Mouse (Mus musculus) embryonic facial prominence, embryonic 13.5 days (tissue): Measurements from ENCODE around the gene Chst3. TPM values are rescaled to one million over a fixed set of nuclear protein-coding genes. Genes with fewer than 3 reads are reported as not detected.
"Not testable (repeated sequence)": the region's sequence is repeated elsewhere in the genome, so short reads cannot be mapped to it uniquely, and the experiment has no call there.

Experiments
- ATAC-seq: fragments of 200-750 bp; cut with Nextera tagmentation; 2 replicates; pipeline ENCODE4 v1.8.0; 2017; ENCODE audit warnings: low read depth; ENCODE audit not compliant: insufficient number of reproducible peaks, insufficient read depth, low FRiP score, low TSS enrichment
- H3K27ac ChIP-seq: fragments of 300-500 bp; sonication (generic); 2 replicates; pipeline ENCODE4 v1.5.1; 2015; ENCODE audit warnings: moderate library complexity, mild to moderate bottlenecking, inconsistent platforms
- H3K27me3 ChIP-seq: fragments of 300-500 bp; sonication (generic); 2 replicates; pipeline ENCODE4 v1.6.1; 2015; ENCODE audit warnings: mild to moderate bottlenecking, inconsistent platforms
- H3K36me3 ChIP-seq: fragments of 300-500 bp; sonication (generic); 2 replicates; pipeline ENCODE4 v1.6.1; 2015; ENCODE audit warnings: mild to moderate bottlenecking, inconsistent platforms
- H3K4me1 ChIP-seq: fragments of 300-500 bp; sonication (generic); 2 replicates; pipeline ENCODE4 v1.6.1; 2015; ENCODE audit warnings: inconsistent platforms
- H3K4me2 ChIP-seq: fragments of 300-500 bp; sonication (generic); 2 replicates; pipeline ENCODE4 v1.6.1; 2015; ENCODE audit warnings: moderate library complexity, mild to moderate bottlenecking, inconsistent platforms
- H3K4me3 ChIP-seq: fragments of 300-500 bp; sonication (generic); 2 replicates; pipeline ENCODE4 v1.5.1; 2015; ENCODE audit warnings: mild to moderate bottlenecking, inconsistent platforms
- H3K9ac ChIP-seq: fragments of 300-500 bp; sonication (generic); 2 replicates; pipeline ENCODE4 v1.6.1; 2015; ENCODE audit warnings: mild to moderate bottlenecking, inconsistent platforms
- H3K9me3 ChIP-seq: fragments of 300-500 bp; sonication (generic); 2 replicates; pipeline ENCODE4 v1.6.1; 2016; ENCODE audit warnings: inconsistent platforms
- WGBS: fragments of 180-500 bp; shearing (Covaris S2); methylation state at CpG from one replicate; pipeline ENCODE4 v1.1.7; 2015; ENCODE audit warnings: mixed read lengths; 5-methylcytosine and 5-hydroxymethylcytosine counted together
- polyA plus RNA-seq: library from polyadenylated mRNA; unstranded; fragments of >200 nt; fragmentation: Nextera tagmentation; extraction: Ambion mirVana; gene quantifications from 2 replicates; pipeline ENCODE4 v1.2.1, GENCODE M21; 2015

Gene Chst3
- polyA plus RNA-seq, 1 experiment from 2014 or later, result 2.7 TPM

DNA sequence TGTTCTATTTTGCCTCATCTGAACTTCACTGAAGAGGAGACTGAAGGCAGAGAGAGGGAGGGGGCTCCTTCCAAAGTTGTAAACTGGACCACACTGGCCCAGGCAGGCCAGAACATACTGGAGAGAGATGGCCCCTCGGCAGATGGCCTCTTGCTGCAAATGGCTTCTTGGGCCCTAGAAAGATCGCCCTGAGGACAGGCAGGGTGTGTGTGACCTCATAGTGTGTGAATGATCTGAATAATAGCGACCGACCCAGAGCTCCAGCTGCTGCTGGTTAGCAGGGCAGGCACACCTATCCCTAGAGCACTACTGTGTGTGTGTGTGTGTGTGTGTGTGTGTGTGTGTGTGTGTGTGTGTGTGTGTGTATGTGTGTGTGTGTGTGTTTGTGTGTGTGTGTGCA is 33.1 kb upstream of the Chst3 start:
- no peaks in the 10 kb centered on the region for H3K27me3 ChIP-seq
- no peak overlapping the region for H3K4me3 ChIP-seq
- H3K27ac ChIP-seq, result no peak overlapping the region
- H3K4me2 ChIP-seq, result no peak overlapping the region
- no peaks in the 10 kb centered on the region for H3K9me3 ChIP-seq
- no peak for ATAC-seq
- no peaks in the 10 kb centered on the region for H3K4me1 ChIP-seq
- H3K36me3 ChIP-seq, result no peaks in the 10 kb centered on the region
- no peak overlapping the region for H3K9ac ChIP-seq
- 56% methylated on average over 4 of the region's 4 CpGs for WGBS

DNA sequence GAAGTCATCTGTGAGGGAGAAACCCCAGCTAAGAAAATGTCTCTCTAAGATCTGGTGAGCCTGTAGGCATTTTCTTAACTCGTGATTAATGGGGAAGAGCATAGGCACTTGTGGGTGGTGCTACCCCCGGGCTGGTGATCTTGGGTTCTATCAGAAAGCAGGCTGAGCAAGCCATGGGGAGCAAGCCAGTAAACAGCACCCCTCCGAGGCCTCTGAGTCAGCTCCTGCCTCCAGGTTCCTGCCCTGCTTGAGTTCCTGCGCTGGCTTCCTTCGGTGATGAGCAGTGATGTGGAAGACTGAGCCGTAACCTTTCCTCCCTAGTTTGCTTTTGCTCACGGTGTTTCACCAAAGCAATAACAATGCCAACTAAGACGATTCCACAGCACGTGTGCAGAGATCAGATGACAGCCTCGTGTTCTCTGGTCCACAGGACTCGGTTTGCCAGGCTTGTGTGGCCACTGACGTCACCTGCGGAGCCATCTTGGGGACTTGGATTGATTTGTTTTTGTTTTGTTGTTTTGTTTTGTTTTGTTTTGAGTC is 31.4 kb upstream of the Chst3 start:
- Histone ChIP-seq H3K4me3 (no peak overlapping the region), H3K36me3 (no peaks in the 10 kb centered on the region), H3K27ac (no peak overlapping the region), H3K4me2 (no peak overlapping the region), H3K9me3 (no peaks in the 10 kb centered on the region), H3K27me3 (no peaks in the 10 kb centered on the region), H3K4me1 (no peaks in the 10 kb centered on the region), H3K9ac (no peak overlapping the region)
- no peak for ATAC-seq
- WGBS, result 75% methylated on average over 13 of the region's 13 CpGs

DNA sequence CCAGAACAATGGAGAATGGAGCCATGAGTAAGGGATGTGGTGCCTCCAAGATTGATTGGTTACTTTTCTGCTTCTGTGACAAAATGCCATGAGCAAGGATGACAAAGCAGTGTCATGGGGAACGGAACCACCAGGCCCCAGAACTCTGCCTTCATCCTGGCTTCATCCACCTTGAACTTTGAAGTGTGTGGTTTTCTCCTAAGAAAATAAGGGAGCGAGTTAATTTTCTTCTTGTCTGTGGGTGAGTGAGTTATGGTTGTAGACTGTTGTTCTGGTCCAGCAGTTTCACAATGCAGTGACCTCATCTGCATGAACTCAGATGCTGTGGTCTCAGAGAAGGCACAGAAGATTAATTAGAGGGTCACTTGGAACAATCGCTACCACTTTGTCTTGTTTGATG is 29.3 kb upstream of the Chst3 start:
- WGBS, result 87% methylated on average over 3 of the region's 3 CpGs
- H3K27me3 ChIP-seq, result not testable (repeated sequence)

DNA sequence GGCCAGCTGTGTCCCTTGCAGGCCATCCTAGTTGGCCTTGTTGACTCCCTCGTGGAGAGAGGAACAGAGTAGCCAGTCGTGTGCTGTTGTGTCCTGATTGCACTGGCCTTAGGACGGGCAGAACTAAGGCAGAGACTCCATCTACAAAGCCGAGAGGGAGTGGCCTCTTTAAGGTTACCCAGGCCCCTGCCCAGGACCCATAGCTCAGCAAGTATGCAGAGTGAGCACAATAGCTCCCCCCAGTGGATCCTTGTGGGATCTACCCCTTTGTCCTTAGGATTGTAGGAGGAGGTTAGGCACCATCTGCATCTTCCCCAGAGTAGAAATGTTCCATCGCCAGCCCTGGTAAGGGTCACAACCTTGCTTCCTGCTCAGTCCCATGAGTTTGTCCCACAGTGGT is 27.5 kb upstream of the Chst3 start:
- Histone ChIP-seq H3K36me3 (no peaks in the 10 kb centered on the region), H3K4me1 (no peaks in the 10 kb centered on the region), H3K9me3 (no peaks in the 10 kb centered on the region), H3K27ac (no peak overlapping the region), H3K27me3 (no peaks in the 10 kb centered on the region), H3K9ac (no peak overlapping the region), H3K4me2 (no peak overlapping the region), H3K4me3 (no peak overlapping the region)
- no peak for ATAC-seq
- WGBS, result 39% methylated on average over 5 of the region's 5 CpGs

More for the DNA sequence above, 29.3 kb upstream of the Chst3 start:
- not testable (repeated sequence) for H3K36me3 ChIP-seq, H3K4me1 ChIP-seq, H3K9ac ChIP-seq, H3K9me3 ChIP-seq, ATAC-seq, H3K4me3 ChIP-seq, H3K27ac ChIP-seq, H3K4me2 ChIP-seq

DNA sequence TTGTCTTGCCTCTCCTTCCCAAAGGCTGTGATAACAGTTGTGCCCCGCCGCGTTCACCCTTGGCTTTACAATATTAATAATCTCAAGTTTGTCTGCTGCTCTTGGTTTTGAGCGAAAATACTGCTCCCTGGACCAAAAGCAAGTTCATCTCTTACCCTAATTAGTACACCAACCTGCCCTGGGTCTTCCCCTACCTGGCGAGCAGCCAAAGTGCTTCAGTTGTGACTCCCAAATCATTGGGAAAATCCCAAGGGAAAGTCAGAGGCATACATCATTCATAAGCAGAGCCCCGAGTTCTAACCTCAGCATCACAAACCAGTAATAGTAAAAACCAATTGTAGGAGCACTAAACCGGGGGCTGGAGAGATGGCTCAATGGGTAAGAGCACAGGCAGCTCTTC is 26.6 kb upstream of the Chst3 start:
- Histone ChIP-seq H3K4me2 (no peak overlapping the region), H3K27ac (no peak overlapping the region), H3K27me3 (no peaks in the 10 kb centered on the region), H3K9me3 (no peaks in the 10 kb centered on the region), H3K36me3 (no peaks in the 10 kb centered on the region), H3K4me3 (no peak overlapping the region), H3K4me1 (no peaks in the 10 kb centered on the region), H3K9ac (no peak overlapping the region)
- ATAC-seq, result no peak
- 80% methylated on average over 7 of the region's 7 CpGs for WGBS

DNA sequence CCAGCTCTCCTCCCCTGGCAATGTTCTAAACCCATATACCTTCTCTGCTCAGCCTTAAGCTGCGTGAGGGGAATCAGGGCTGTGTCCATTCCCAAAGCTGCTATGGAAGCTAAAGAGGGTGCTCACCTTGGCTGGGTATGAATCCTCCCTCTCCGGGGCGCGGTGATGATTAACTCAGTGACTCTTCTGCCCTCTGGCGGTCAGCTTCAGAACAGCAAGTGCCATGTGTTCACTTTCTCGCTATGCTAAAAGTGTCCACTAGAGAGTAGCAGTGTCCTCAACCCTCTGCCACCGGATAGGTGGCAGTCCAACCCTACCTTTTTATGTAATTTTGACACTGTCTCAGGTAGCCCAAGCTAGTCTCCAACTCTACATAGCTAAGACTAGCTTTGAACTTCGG is 26.0 kb upstream of the Chst3 start:
- Histone ChIP-seq H3K4me1 (no peaks in the 10 kb centered on the region), H3K4me3 (no peak overlapping the region), H3K9ac (no peak overlapping the region), H3K27ac (no peak overlapping the region), H3K9me3 (no peaks in the 10 kb centered on the region), H3K36me3 (no peaks in the 10 kb centered on the region), H3K4me2 (no peak overlapping the region), H3K27me3 (no peaks in the 10 kb centered on the region)
- WGBS, result 3% methylated on average over 8 of the region's 8 CpGs
- ATAC-seq, result peak; percentile 26; the same call in 1 of the 2 replicates

DNA sequence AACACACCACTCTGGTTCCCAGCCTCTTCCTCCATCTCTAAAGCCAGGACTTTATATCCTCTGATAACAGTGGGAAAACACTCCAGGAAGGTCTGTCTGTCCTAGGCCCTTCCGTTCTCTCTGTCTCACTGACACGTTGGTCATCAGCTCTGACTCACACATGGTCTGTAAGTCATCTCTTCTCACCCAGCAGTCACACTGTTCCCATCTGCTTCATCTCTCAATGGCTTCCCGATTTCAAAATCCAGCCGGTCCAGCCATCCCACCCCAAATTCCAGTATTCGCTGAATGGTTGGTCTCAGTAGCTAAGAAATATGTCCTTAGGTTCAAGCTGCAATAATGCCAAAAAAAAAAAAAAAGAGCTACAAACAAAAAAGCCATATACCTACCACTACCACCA is 24.9 kb upstream of the Chst3 start:
- 89% methylated on average over 5 of the region's 5 CpGs for WGBS
- no peak overlapping the region for H3K27ac ChIP-seq
- no peak for ATAC-seq
- H3K9ac ChIP-seq, result no peak overlapping the region
- H3K4me3 ChIP-seq, result no peak overlapping the region
- H3K9me3 ChIP-seq, result no peaks in the 10 kb centered on the region
- no peaks in the 10 kb centered on the region for H3K36me3 ChIP-seq
- H3K27me3 ChIP-seq, result no peaks in the 10 kb centered on the region
- no peaks in the 10 kb centered on the region for H3K4me1 ChIP-seq
- H3K4me2 ChIP-seq, result no peak overlapping the region

DNA sequence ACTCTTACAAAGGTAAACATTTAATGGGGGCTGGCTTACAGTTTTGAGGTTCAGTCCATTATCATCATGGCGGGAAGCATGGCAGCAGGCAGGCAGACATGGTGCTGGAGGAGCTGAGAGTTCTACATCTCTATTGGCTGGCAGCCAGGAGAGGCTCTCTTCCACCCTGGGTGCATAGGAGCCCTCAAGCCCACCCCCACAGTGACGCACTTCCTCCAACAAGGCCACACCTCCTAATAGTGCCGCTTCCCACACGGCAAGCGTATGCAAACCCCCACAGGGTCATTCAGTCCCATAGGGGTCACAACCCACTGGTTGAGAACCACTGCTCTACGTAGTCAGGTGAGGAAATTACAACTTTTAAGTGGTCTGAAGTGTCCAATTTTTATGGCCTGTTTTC is 21.4 kb upstream of the Chst3 start:
- Histone ChIP-seq H3K36me3 (no peaks in the 10 kb centered on the region), H3K4me1 (no peaks in the 10 kb centered on the region), H3K27ac (no peak overlapping the region), H3K27me3 (no peaks in the 10 kb centered on the region), H3K9ac (no peak overlapping the region), H3K4me3 (no peak overlapping the region), H3K9me3 (no peaks in the 10 kb centered on the region), H3K4me2 (no peak overlapping the region)
- no peak for ATAC-seq
- WGBS, result 84% methylated on average over 6 of the region's 6 CpGs

DNA sequence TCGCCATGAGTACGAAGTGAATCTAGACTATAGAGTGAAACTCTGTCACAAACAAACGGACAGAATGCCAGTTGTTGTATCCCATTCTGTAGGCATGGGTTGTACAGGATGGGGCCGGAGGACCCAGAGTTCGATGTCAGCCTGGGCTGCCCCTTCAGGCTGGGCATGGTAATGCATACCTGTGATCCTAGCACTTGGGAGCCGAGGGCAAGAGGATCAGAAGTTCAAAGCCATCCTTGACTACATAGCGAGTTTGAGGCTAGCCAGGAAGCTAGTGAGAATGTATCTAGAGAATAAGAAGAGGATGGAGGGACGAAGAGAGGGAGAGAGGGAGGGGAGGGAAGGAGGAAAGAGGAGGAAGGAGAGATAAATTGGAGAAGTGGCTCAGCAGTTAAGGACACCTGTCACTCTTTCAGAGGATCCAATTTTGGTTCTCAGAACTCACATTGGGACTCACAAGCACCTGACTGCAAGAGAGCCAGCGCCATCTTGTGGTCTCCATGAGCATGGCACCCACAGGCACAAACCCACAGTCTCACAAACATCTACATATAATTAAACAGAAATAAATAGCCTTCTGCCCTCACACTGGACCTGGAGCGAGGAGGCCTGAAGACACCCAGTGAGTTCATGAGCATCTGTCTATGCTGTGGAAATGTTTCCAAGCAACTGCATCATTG is 18.6 kb upstream of the Chst3 start:
- Histone ChIP-seq H3K9me3 (no peaks in the 10 kb centered on the region), H3K4me1 (no peaks in the 10 kb centered on the region), H3K27me3 (no peaks in the 10 kb centered on the region), H3K4me3 (no peak overlapping the region), H3K9ac (no peak overlapping the region), H3K27ac (no peak overlapping the region), H3K4me2 (no peak overlapping the region), H3K36me3 (no peaks in the 10 kb centered on the region)
- 59% methylated on average over 10 of the region's 10 CpGs for WGBS
- ATAC-seq, result no peak

DNA sequence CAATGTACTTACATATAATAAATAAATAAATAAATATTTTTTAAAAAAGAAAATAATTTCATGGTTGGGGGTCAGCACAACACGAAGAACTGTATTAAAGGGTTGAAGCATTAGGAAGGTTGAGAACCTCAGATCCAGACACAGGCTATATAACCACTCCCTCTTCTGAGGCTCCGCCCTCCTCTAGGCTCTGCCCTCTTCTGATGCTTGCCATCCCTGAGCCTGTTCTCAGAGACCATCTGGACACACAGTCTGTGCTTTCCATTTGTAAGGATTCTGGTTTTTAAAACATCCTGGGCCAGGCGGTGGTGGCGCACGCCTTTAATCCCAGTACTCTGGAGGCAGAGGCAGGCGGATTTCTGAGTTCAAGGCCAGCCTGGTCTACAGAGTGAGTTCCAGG is 16.8 kb upstream of the Chst3 start:
- not testable (repeated sequence) for H3K27me3 ChIP-seq, H3K4me1 ChIP-seq, H3K4me3 ChIP-seq, H3K4me2 ChIP-seq, H3K9ac ChIP-seq, H3K9me3 ChIP-seq, H3K36me3 ChIP-seq, H3K27ac ChIP-seq, ATAC-seq
- 96% methylated on average over 6 of the region's 6 CpGs for WGBS

DNA sequence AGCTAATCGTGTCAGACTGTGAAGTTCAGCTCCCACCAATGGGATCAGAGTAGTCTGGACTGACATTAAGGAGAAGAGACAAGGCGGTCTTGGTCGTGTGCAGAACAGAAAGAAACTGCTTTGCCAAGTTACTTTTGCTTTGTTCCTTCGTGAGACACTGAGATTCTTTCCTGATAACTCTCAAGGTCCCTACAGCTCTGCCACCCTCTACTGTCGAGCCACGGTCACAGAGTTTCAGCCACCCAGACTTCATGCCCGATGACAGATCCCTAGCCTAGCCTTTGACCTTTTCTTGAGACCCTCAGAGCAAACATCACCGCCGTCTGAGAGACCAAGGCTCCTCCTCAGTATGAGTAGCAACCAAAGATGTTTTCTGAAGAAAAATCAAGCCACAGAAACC is 14.9 kb upstream of the Chst3 start:
- Histone ChIP-seq H3K27ac (no peak overlapping the region), H3K4me3 (no peak overlapping the region), H3K36me3 (no peaks in the 10 kb centered on the region), H3K9me3 (no peaks in the 10 kb centered on the region), H3K4me1 (peaks cover 12% of the 10 kb centered on the region; the same call in 1 of the 2 replicates), H3K27me3 (no peaks in the 10 kb centered on the region), H3K9ac (no peak overlapping the region), H3K4me2 (no peak overlapping the region)
- no peak for ATAC-seq
- WGBS, result 76% methylated on average over 9 of the region's 9 CpGs

DNA sequence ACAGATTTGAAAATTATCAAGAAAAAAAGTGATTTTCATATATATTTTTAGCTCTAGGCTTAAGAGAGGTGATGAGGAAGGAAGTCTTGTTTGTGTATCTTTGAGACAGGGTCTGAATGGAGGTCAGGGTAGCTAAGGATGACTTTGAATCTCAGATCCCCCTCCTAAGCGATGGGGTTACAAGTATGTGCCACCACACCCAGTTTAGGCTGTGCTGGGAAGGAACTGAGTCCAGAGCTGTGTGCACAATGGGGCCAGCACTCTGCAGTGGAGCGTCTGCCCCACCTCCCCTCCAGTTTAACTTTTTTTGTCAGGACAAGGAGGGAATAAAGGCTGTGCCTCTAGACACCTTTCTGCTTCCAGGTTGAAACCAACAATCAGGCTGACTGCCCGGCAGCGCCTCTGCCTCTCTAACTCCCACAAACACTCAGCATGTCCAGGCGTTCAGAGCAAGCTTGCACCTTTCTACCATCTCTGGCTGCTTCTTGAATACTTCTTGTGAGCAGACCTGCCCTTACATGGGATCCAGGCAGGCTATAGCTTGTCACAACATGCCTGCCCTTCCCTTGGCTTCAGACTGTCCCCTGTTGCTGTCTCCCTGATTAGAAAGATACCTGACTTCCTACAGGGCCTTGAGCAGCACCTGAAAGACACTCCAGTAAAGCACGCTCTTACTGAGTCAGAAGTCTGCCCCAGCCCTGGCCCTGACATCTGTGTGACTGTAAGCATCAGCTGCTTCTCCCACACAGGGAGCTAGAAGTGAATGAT is 11.4 kb upstream of the Chst3 start:
- no peaks in the 10 kb centered on the region for H3K27me3 ChIP-seq
- H3K4me2 ChIP-seq, result no peak overlapping the region
- peak overlapping the region; percentile 60 for H3K27ac ChIP-seq
- H3K36me3 ChIP-seq, result no peaks in the 10 kb centered on the region
- H3K4me1 ChIP-seq, result peaks cover 12% of the 10 kb centered on the region; the same call in 1 of the 2 replicates
- H3K9me3 ChIP-seq, result no peaks in the 10 kb centered on the region
- H3K9ac ChIP-seq, result no peak overlapping the region
- ATAC-seq, result no peak
- no peak overlapping the region for H3K4me3 ChIP-seq
- WGBS, result 63% methylated on average over 6 of the region's 6 CpGs
